Mouse (Mus musculus) left cerebral cortex, adult 9 months (tissue): ENCODE measurements around the gene Wdr48.

Experiments
- DNase-seq, 2 experiments: peaks; one replicate each; pipeline ENCODE4 v3.0.0; 2022; ENCODE audit warnings: low spot score in 2 of 2

The Wdr48 gene

GRCm38 (mm10) chr9:119925120-119925657 lies 30.5 kb downstream of the Wdr48 start:
- no peak for DNase-seq

- DNase-seq: no peak
Observed at GRCm38 (mm10) chr9:119925729-119926128, 31.1 kb downstream of the Wdr48 start.

GRCm38 (mm10) chr9:119926497-119926896 lies 31.8 kb downstream of the Wdr48 start:
- DNase-seq: no peak

- DNase-seq: no peak
Observed at GRCm38 (mm10) chr9:119932358-119932757, 37.7 kb downstream of the Wdr48 start.

- no peak for DNase-seq
Observed at GRCm38 (mm10) chr9:119933675-119934074, 39.0 kb downstream of the Wdr48 start.

GRCm38 (mm10) chr9:119937005-119937773 lies 42.5 kb downstream of the Wdr48 start, which contains the start of the genes Gorasp1 and Ttc21a:
Gorasp1 (minus strand) TSS chr9:119937565.
Ttc21a (plus strand) TSS chr9:119937606.
- DNase-seq: peak; percentile 61 to 94

- no peak for DNase-seq
Observed at GRCm38 (mm10) chr9:119938496-119938895, 43.8 kb downstream of the Wdr48 start.

- DNase-seq: no peak
Observed at GRCm38 (mm10) chr9:119939646-119940045, 45.0 kb downstream of the Wdr48 start.

GRCm38 (mm10) chr9:119941407-119941806 lies 46.7 kb downstream of the Wdr48 start:
- DNase-seq: no peak

GRCm38 (mm10) chr9:119941861-119942260 lies 47.2 kb downstream of the Wdr48 start:
- no peak for DNase-seq

GRCm38 (mm10) chr9:119943326-119943725 lies 48.6 kb downstream of the Wdr48 start:
- DNase-seq: no peak

- DNase-seq: no peak
Observed at GRCm38 (mm10) chr9:119945173-119945900, 50.7 kb downstream of the Wdr48 start.

GRCm38 (mm10) chr9:119948804-119949203 lies 54.1 kb downstream of the Wdr48 start:
- DNase-seq: no peak

GRCm38 (mm10) chr9:119950434-119950833 lies 55.8 kb downstream of the Wdr48 start:
- no peak for DNase-seq

- DNase-seq: no peak
Observed at GRCm38 (mm10) chr9:119951388-119951787, 56.7 kb downstream of the Wdr48 start.

GRCm38 (mm10) chr9:119958835-119959234 lies 64.2 kb downstream of the Wdr48 start:
- DNase-seq: no peak

- no peak for DNase-seq
Observed at GRCm38 (mm10) chr9:119962216-119962615, 67.5 kb downstream of the Wdr48 start.

- no peak for DNase-seq
Observed at GRCm38 (mm10) chr9:119962987-119963667, 68.4 kb downstream of the Wdr48 start.

- no peak for DNase-seq
Observed at GRCm38 (mm10) chr9:119964206-119964605, 69.5 kb downstream of the Wdr48 start.

GRCm38 (mm10) chr9:119965186-119965585 lies 70.5 kb downstream of the Wdr48 start:
- no peak for DNase-seq

- no peak for DNase-seq
Observed at GRCm38 (mm10) chr9:119966221-119966910, 71.7 kb downstream of the Wdr48 start.
